Mouse (Mus musculus) megakaryocyte, embryonic 14.5 days (primary cell): ENCODE data around the gene Sort1.

Experiments
- FLI1 ChIP-seq: IDR thresholded peaks from 2 replicates; pipeline ENCODE4 v1.6.1; 2012; ENCODE audit warnings: low read length, inconsistent platforms, mixed read lengths
- GATA1 ChIP-seq: IDR thresholded peaks from 3 replicates; pipeline ENCODE4 v1.6.1; 2012; ENCODE audit warnings: mixed read lengths, low read length, inconsistent platforms, borderline replicate concordance

DNA sequence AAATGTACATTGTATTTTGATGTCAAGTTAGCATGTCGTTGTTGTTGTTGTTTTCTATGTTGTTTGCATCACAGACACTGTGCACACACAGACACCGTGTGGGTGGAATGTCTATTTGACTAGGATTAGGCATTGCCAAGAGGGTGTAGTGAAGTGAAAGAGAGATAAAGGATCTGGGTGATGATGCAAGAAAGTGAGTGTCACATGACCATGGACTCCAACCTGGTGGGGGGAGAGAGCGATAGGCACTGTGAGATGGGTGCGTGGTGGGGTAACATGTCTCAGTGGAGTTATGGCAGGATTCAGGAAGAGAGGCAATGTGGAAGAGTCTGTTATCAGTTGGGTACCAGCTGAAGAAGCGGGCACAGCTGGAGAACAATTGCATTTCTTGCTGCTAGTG is 84.8 kb downstream of the Sort1 start:
- no peak for TF ChIP-seq GATA1
- no peak for TF ChIP-seq FLI1
